In genomic region chr13:101810667-101811066, GRCm38 (mm10) we compare ENCODE assay signal across 11 mouse cellular contexts. TPM values are rescaled to one million over a fixed set of nuclear protein-coding genes. Genes with fewer than 3 reads are reported as not detected.
DNase-seq lines count a peak whose midpoint lies in the region; ATAC-seq and TF ChIP-seq lines count a peak whose summit lies in the region.
"Had no signal": no experiment of that assay in that cellular context is flagged by ENCODE, and none has a peak within 500 bp of the region (broad histone marks: within the 10 kb centered on the region; RNA-seq: fewer than 3 reads in every experiment).

No protein-coding gene starts in this region.

- H3K27me3 ChIP-seq in hindbrain, postnatal 0 days (ENCODE audit: insufficient read depth, low read length) = no peaks in the 10 kb centered on the region
- no peaks in the 10 kb centered on the region for H3K27me3 ChIP-seq in hindbrain, embryonic 13.5 days
- no peaks in the 10 kb centered on the region for H3K27me3 ChIP-seq in midbrain, embryonic 16.5 days (ENCODE audit: control insufficient read depth, insufficient read depth, low read depth, low read length)
- H3K27me3 ChIP-seq: limb, embryonic 12.5 days had no signal

- intact Hi-C loops in gastrocnemius, postnatal 14 days (cut with DNase I; ENCODE audit: low total_unique reads) = no loop called here
- intact Hi-C loops in left cerebral cortex, postnatal 4 days (cut with DNase I) = no loop called here

- no peak overlapping the region for H3K4me3 ChIP-seq in hindbrain, postnatal 0 days (ENCODE audit: low read length)
- no peak overlapping the region for H3K4me3 ChIP-seq in hindbrain, embryonic 13.5 days
- H3K4me3 ChIP-seq in midbrain, embryonic 16.5 days (ENCODE audit: low read depth, low read length) = no peak overlapping the region
- H3K4me3 ChIP-seq: limb, embryonic 12.5 days; midbrain, embryonic 12.5 days had no signal

- DNase-seq in hindbrain, postnatal 0 days (ENCODE audit: low spot score) = peak; percentile 62
- peak; percentile 50 to 68 for DNase-seq in adrenal gland, postnatal 36 days
- peak; percentile 12 for DNase-seq in gastrocnemius, postnatal 14 days
- DNase-seq in left cerebral cortex, postnatal 4 days = peak; percentile 48
- no peak for DNase-seq in urinary bladder, adult 2 months (ENCODE audit: low spot score)
- no peak for DNase-seq in embryo, embryonic 9.5 days (ENCODE audit: extremely low spot score)

- no peak for TF ChIP-seq CTCF in hindbrain, postnatal 0 days (IDR thresholded peaks at IDR 0.05; ENCODE audit: low read depth)

- no peaks in the 10 kb centered on the region for H3K9me3 ChIP-seq in hindbrain, postnatal 0 days (ENCODE audit: low read length)
- H3K9me3 ChIP-seq in hindbrain, embryonic 13.5 days = no peaks in the 10 kb centered on the region; the same call in 1 of the 2 replicates
- no peaks in the 10 kb centered on the region for H3K9me3 ChIP-seq in midbrain, embryonic 16.5 days (replicated peaks; ENCODE audit: control insufficient read depth, low read length, poor library complexity, severe bottlenecking)
- H3K9me3 ChIP-seq: G1E; limb, embryonic 12.5 days; midbrain, embryonic 12.5 days had no signal

- H3K36me3 ChIP-seq in hindbrain, postnatal 0 days (ENCODE audit: insufficient read depth, low read length) = no peaks in the 10 kb centered on the region
- no peaks in the 10 kb centered on the region for H3K36me3 ChIP-seq in hindbrain, embryonic 13.5 days
- no peaks in the 10 kb centered on the region for H3K36me3 ChIP-seq in midbrain, embryonic 16.5 days (ENCODE audit: control insufficient read depth, insufficient read depth, low read length)
- H3K36me3 ChIP-seq: G1E; limb, embryonic 12.5 days; midbrain, embryonic 12.5 days had no signal

- no peak overlapping the region for H3K4me2 ChIP-seq in hindbrain, postnatal 0 days (ENCODE audit: low read depth, low read length)
- no peak overlapping the region for H3K4me2 ChIP-seq in hindbrain, embryonic 13.5 days
- H3K4me2 ChIP-seq in midbrain, embryonic 16.5 days (ENCODE audit: low read length) = no peak overlapping the region
- H3K4me2 ChIP-seq: limb, embryonic 12.5 days; midbrain, embryonic 12.5 days had no signal

- H3K4me1 ChIP-seq in hindbrain, postnatal 0 days (ENCODE audit: insufficient read depth, low read length) = 0 out of 2 replicates have a peak, but pooled peaks cover 6% of the 10 kb centered on the region
- H3K4me1 ChIP-seq in hindbrain, embryonic 13.5 days (replicated peaks) = peaks cover 20% of the 10 kb centered on the region
- peaks cover 10% of the 10 kb centered on the region for H3K4me1 ChIP-seq in midbrain, embryonic 16.5 days (ENCODE audit: control insufficient read depth, insufficient read depth, low read length)

- ATAC-seq in hindbrain, postnatal 0 days = peak; percentile 48
- no peak for ATAC-seq in hindbrain, embryonic 13.5 days (ENCODE audit: low FRiP score)
- ATAC-seq in midbrain, embryonic 16.5 days = no peak

- no peak overlapping the region for H3K9ac ChIP-seq in hindbrain, postnatal 0 days (replicated peaks; ENCODE audit: low read length)
- no peak overlapping the region for H3K9ac ChIP-seq in hindbrain, embryonic 13.5 days
- H3K9ac ChIP-seq in midbrain, embryonic 16.5 days (ENCODE audit: low read depth, low read length) = no peak overlapping the region
- H3K9ac ChIP-seq: limb, embryonic 12.5 days; midbrain, embryonic 12.5 days had no signal

- 56% methylated on average over 7 of the region's 7 CpGs for WGBS in hindbrain, postnatal 0 days
- WGBS in hindbrain, embryonic 13.5 days = 86% methylated on average over 7 of the region's 7 CpGs
- 71% methylated on average over 7 of the region's 7 CpGs for WGBS in midbrain, embryonic 16.5 days

- H3K27ac ChIP-seq in hindbrain, postnatal 0 days = no peak overlapping the region
- no peak overlapping the region for H3K27ac ChIP-seq in hindbrain, embryonic 13.5 days
- H3K27ac ChIP-seq in midbrain, embryonic 16.5 days (ENCODE audit: low read length) = no peak overlapping the region
- H3K27ac ChIP-seq: limb, embryonic 12.5 days; midbrain, embryonic 12.5 days had no signal

RNA-seq across cellular contexts. Expression of gene Pik3r1, which starts 42.6 kb away (rescaled TPM):
- total RNA-seq in hindbrain, postnatal 0 days (2014; rRNA removed) = 95.6 and 111 TPM in 2 replicates
- 56.2 and 58.1 TPM in 2 replicates for polyA plus RNA-seq in hindbrain, postnatal 0 days (2015; fragmentation: Nextera tagmentation; extraction: Ambion mirVana)
- polyA plus RNA-seq in hindbrain, embryonic 13.5 days (2015; fragmentation: Nextera tagmentation; extraction: Ambion mirVana) = 46.8 and 46.9 TPM in 2 replicates
- 100 to 1,000 TPM in 1 of 2 experiments, 10 to 100 TPM in 1; 86.3 to 152 TPM for total RNA-seq in adrenal gland, postnatal 36 days (2021)
- 10 to 100 TPM; 26.3 to 38.8 TPM for total RNA-seq in gastrocnemius, postnatal 14 days (2021)
- total RNA-seq in left cerebral cortex, postnatal 4 days (2021) = 100 to 1,000 TPM; 188 to 214 TPM
- 30.9 and 49.8 TPM in 2 replicates for polyA plus RNA-seq in urinary bladder, adult 2 months (2012; rRNA removed)
- 45.7 and 49.1 TPM in 2 replicates for polyA plus RNA-seq in midbrain, embryonic 16.5 days (2015; fragmentation: Nextera tagmentation; extraction: Ambion mirVana)

Comparison
In these comparisons a context has a peak if more than half of its experiments do, and no peak if none do; other contexts are left out.
1. DNase-seq: peak in hindbrain, postnatal 0 days (single experiment), adrenal gland, postnatal 36 days (2 of 2), gastrocnemius, postnatal 14 days (single experiment) and left cerebral cortex, postnatal 4 days (single experiment); none in urinary bladder, adult 2 months (single experiment) and embryo, embryonic 9.5 days (single experiment).